Mouse (Mus musculus) ES-E14 (cell line): ENCODE measurements around the gene Pmf1. TPM values are rescaled to one million over a fixed set of nuclear protein-coding genes. Genes with fewer than 3 reads are reported as not detected.
A peak's percentile ranks its signal among the peaks of the same experiment; 100 is the strongest.
"Not testable (repeated sequence)": the region's sequence is repeated elsewhere in the genome, so short reads cannot be mapped to it uniquely, and the experiment has no call there.

Experiments
- DNase-seq: peaks from one replicate; pipeline ENCODE4 v3.0.0-alpha.2; 2013; ENCODE audit warnings: low read depth, low spot score
- H3K27ac ChIP-seq: 2 replicates; pipeline ENCODE4 v1.5.1; 2012; ENCODE audit warnings: low read depth, mild to moderate bottlenecking, low read length, moderate library complexity, mixed read lengths; ENCODE audit not compliant: poor library complexity, insufficient read depth, severe bottlenecking
- H3K36me3 ChIP-seq: 2 replicates; pipeline ENCODE4 v1.6.1; 2012; ENCODE audit warnings: mild to moderate bottlenecking, low read length, moderate library complexity, mixed read lengths; ENCODE audit not compliant: control insufficient read depth, poor library complexity, insufficient read depth, severe bottlenecking
- H3K4me1 ChIP-seq, 2 experiments: fragments of 150-350 bp in 1 of 2; sonication (generic) in 1 of 2; 2 replicates each; pipeline ENCODE4 v1.6.1; 2012; ENCODE audit warnings: low read length in 2 of 2, mild to moderate bottlenecking in 1 of 2, mixed read lengths in 1 of 2; ENCODE audit not compliant: control insufficient read depth in 2 of 2, insufficient read depth in 2 of 2, poor library complexity in 1 of 2
- H3K4me3 ChIP-seq, 2 experiments: fragments of 150-350 bp in 1 of 2; sonication (generic) in 1 of 2; 2 replicates each; pipeline ENCODE4 v1.5.1; 2012; ENCODE audit warnings: low read length in 2 of 2, low read depth in 1 of 2, mild to moderate bottlenecking in 1 of 2, mixed read lengths in 1 of 2; ENCODE audit not compliant: insufficient read depth in 1 of 2, poor library complexity in 1 of 2, severe bottlenecking in 1 of 2
- H3K9ac ChIP-seq: 2 replicates; pipeline ENCODE4 v1.6.1; 2012; ENCODE audit warnings: low read depth, mild to moderate bottlenecking, low read length, mixed read lengths; ENCODE audit not compliant: poor library complexity, insufficient read depth, severe bottlenecking
- H3K9me3 ChIP-seq: fragments of 150-350 bp; sonication (generic); 2 replicates; pipeline ENCODE4 v1.6.1; 2012; ENCODE audit warnings: low read depth, mild to moderate bottlenecking, low read length; ENCODE audit not compliant: control insufficient read depth, insufficient read depth
- CHD2 ChIP-seq: IDR thresholded peaks from 2 replicates; pipeline ENCODE4 v1.6.1; 2014; ENCODE audit warnings: mild to moderate bottlenecking, low read depth, low read length, inconsistent platforms
- HCFC1 ChIP-seq: IDR thresholded peaks from 2 replicates; pipeline ENCODE4 v1.6.1; 2012; ENCODE audit warnings: low read length, inconsistent platforms, borderline replicate concordance; ENCODE audit not compliant: insufficient read depth
- MAFK ChIP-seq: IDR thresholded peaks from 2 replicates; pipeline ENCODE4 v1.6.1; 2014; ENCODE audit warnings: mild to moderate bottlenecking, low read depth, low read length, inconsistent platforms; ENCODE audit not compliant: insufficient read depth
- ZC3H11A ChIP-seq: IDR thresholded peaks from 2 replicates; pipeline ENCODE4 v1.6.1; 2012; ENCODE audit warnings: low read depth, mild to moderate bottlenecking, inconsistent platforms, low read length, borderline replicate concordance
- ZNF384 ChIP-seq: IDR thresholded peaks from 2 replicates; pipeline ENCODE4 v1.6.1; 2012; ENCODE audit warnings: low read depth, low read length, inconsistent platforms
- in situ Hi-C, 2 experiments: fragments of 600-800 bp; cut with MboI; formaldehyde crosslinking; loops; one replicate each; pipeline ENCODE4 v1.15.1; 2025; ENCODE audit warnings: low sequenced_read_pairs in 2 of 2, inconsistent platforms in 1 of 2; ENCODE audit not compliant: unreplicated experiment in 2 of 2
- total RNA-seq: library from RNA; depleted of rRNA; stranded (reverse); fragments of 300-350 nt; gene quantifications from 2 replicates; pipeline ENCODE4 v1.2.3, GENCODE M21; 2012

The Pmf1 gene
- total RNA-seq, 1 experiment, result 97.0 TPM

- H3K9ac ChIP-seq, result not testable (repeated sequence)
Observed at GRCm38 (mm10) chr3:88368511-88368910, 41.6 kb downstream of the Pmf1 start.

GRCm38 (mm10) chr3:88367517-88367916 is 42.6 kb downstream of the Pmf1 start:
- H3K27ac ChIP-seq, H3K9me3 ChIP-seq, DNase-seq, H3K4me3 ChIP-seq, in situ Hi-C loops, H3K36me3 ChIP-seq, H3K9ac ChIP-seq: not testable (repeated sequence)
- peaks cover 0 to 16% of the 10 kb centered on the region in 2 experiments; a peak in 2 of 4 replicates for H3K4me1 ChIP-seq

More at GRCm38 (mm10) chr3:88368511-88368910, 41.6 kb downstream of the Pmf1 start:
- DNase-seq, in situ Hi-C loops, H3K4me3 ChIP-seq, H3K27ac ChIP-seq, H3K9me3 ChIP-seq, H3K36me3 ChIP-seq: not testable (repeated sequence)
- H3K4me1 ChIP-seq, result peaks cover 0 to 16% of the 10 kb centered on the region in 2 experiments; a peak in 2 of 4 replicates

DNA sequence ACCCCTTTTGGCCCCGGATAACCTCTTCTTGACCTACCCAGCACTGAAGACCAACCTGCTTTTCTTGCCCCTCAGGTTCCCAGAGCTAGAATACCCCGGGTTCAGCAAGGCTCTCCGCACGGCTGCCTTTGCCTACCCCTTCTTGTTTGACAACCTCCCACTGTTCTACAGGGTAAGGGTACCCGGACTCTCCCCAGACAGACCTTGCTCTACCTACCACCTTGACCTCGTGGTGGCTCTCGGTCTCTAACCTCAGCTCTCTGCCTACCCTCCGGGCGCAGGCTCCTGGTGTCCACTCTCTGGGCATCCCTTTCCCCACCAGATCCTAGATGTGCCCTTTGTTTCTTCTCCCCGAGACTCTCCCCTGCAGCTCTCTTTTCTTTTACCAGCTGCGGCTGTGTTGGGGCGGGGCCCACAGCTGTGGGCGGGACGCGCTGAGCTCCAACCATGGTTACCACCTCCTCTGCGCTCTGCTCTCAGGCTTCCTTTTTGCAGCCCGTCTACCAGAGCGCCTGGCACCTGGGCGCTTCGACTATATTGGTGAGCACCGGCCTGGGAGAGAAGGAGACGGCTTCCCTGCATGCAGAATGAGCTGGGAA is 43.2 kb downstream of the Pmf1 start:
- H3K4me3 ChIP-seq, H3K9me3 ChIP-seq, DNase-seq, H3K27ac ChIP-seq, in situ Hi-C loops, H3K36me3 ChIP-seq, H3K9ac ChIP-seq: not testable (repeated sequence)
- H3K4me1 ChIP-seq, result peaks cover 0 to 16% of the 10 kb centered on the region in 2 experiments; a peak in 2 of 4 replicates

- H3K4me3 ChIP-seq, result peak overlapping the region; percentile 46 to 57; a peak in 2 of 4 replicates
- no peak for TF ChIP-seq MAFK
- TF ChIP-seq ZNF384, result no peak
- no peak for TF ChIP-seq HCFC1
- TF ChIP-seq CHD2, result no peak
- no peak for TF ChIP-seq ZC3H11A
- peaks cover 16% of the 10 kb centered on the region for H3K36me3 ChIP-seq
- DNase-seq, result no peak
- no peak overlapping the region for H3K27ac ChIP-seq
- H3K4me1 ChIP-seq, result peaks cover 0 to 16% of the 10 kb centered on the region in 2 experiments; a peak in 2 of 4 replicates
- in situ Hi-C loops, result no loop called here
- peak overlapping the region; percentile 46; the same call in 1 of the 2 replicates for H3K9ac ChIP-seq
- H3K9me3 ChIP-seq, result 0 out of 2 replicates have a peak, but pooled peaks cover 2% of the 10 kb centered on the region
Observed at GRCm38 (mm10) chr3:88365705-88366361, 44.3 kb downstream of the Pmf1 start.

DNA sequence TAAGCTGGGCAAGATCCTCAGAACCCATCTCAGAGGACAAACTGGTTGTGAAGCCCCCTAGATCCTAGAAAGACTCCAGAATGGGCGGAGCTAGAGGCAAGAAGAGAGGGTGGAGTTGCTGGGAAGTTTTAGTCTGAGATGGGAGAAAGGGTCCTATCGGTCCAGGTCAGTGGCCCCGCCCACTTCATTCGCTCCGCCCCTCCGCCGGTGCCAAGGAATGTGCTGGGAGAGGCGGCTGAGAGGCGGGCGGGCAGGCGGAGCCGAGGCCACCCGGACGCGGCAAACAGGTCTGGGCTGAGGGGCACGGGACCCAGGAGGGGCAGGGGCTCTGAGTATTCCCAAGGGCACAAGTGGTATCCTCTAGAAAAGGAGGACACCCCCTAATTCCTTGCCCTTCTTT is 45.8 kb downstream of the Pmf1 start, which contains the start of gene Paqr6:
Gene Paqr6, plus strand, starts transcription at position 248 of the 400 bp plus-strand sequence.
- Histone ChIP-seq H3K27ac (no peak within 1 kb of the TSS), H3K9me3 (no peaks in the 10 kb centered on the region), H3K9ac (no peak within 1 kb of the TSS), H3K36me3 (peaks cover 31% of the 10 kb centered on the region), H3K4me3 (peak within 1 kb of the TSS; percentile 23 to 37; a peak in 2 of 4 replicates), H3K4me1 (peaks cover 0 to 17% of the 10 kb centered on the region in 2 experiments; a peak in 2 of 4 replicates)
- DNase-seq, result peak; percentile 88
- TF ChIP-seq MAFK, result no peak
- no peak for TF ChIP-seq ZNF384
- no peak for TF ChIP-seq CHD2
- in situ Hi-C loops, result no loop called here
